Mouse (Mus musculus): ENCODE results near the gene Map4k1. TPM values are rescaled to one million over a fixed set of nuclear protein-coding genes. Genes with fewer than 3 reads are reported as not detected.
A peak's percentile ranks its signal among the peaks of the same experiment; 100 is the strongest.

Gene Map4k1
- polyA plus RNA-seq, 1 experiment from 2014 or later = 4.7 TPM

DNA sequence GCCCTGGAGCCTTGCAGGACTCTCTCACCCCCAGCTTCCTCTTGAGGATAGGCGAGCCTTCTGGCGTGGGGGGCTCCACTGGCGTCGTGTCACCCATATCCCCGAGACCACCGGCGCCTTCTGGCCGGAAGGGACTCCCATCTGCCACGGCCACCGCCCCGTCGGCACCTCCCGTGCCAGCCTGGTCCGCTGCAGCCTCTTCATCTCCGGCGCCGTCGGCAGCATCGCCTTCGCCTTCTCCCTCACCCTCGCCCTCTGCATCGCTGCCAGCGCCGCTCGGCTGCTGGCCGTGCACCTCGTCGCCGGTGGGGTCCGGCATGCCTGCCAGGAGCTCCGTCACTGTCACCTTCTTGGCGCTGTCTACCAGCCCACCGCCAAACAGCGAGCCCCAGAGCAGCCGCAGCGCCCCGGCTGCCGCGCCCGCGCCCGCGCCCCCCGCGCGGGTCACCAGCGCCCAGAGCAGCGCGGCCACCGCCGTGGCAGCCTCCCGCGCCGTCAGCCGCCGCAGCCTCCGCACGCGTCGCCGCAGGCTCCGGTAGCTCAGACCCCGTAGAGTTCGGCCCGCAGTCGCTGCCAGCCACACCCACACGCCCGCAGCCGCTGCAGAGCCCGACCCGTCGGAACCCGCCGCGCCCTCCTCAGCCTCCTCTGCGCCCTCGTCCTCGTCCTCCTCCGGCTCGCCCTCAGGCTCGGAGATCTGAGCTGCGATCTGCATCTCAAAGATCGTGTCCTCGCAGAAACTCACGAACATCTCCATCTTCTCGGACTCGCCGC lies 37.8 kb downstream of the Map4k1 start:
- DNase-seq (ENCODE audit: low read depth, low spot score) = no peak
- ATAC-seq = no peak
- POLR2A ChIA-PET = interaction anchor here (0.8 kb wide), 1 partner anchor 20 kb away, joined by 4 read pairs; no protein-coding TSS in a partner anchor
- H3K27me3 ChIP-seq = peaks cover 7% of the 10 kb centered on the region
- in situ Hi-C loops (cut with MboI; ENCODE audit: low pct_unique_long_range_greater_than_20kb) = no loop called here
- TF ChIP-seq CTCF (IDR thresholded peaks at IDR 0.05) = no peak
- CTCF ChIA-PET = no interaction called here

DNA sequence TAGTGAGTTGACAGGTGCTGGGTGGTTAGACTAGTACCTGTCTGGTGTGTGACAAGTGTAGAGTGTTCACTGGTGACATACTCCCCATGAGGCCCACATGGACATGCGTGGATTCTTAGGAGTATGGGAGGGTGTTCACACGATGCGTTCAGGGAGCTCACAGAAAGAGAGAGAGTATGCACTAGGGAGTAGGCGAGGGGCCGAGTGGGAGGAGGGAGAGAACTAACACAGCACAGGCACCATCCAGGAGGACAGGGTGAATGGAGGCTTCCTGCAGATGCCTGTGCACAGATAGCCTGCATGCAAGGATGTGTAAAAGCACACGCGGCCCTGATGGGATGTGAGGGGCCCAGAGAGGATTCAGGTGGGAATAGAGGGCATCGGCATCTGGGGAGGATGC lies 40.6 kb downstream of the Map4k1 start:
- in situ Hi-C loops (cut with MboI; ENCODE audit: low pct_unique_long_range_greater_than_20kb) = no loop called here
- DNase-seq (ENCODE audit: low read depth, low spot score) (no peak), ATAC-seq (no peak)
- CTCF ChIA-PET = no interaction called here
- TF ChIP-seq CTCF (IDR thresholded peaks at IDR 0.05) = no peak
- POLR2A ChIA-PET = no interaction called here
- H3K27me3 ChIP-seq = peaks cover 7% of the 10 kb centered on the region

DNA sequence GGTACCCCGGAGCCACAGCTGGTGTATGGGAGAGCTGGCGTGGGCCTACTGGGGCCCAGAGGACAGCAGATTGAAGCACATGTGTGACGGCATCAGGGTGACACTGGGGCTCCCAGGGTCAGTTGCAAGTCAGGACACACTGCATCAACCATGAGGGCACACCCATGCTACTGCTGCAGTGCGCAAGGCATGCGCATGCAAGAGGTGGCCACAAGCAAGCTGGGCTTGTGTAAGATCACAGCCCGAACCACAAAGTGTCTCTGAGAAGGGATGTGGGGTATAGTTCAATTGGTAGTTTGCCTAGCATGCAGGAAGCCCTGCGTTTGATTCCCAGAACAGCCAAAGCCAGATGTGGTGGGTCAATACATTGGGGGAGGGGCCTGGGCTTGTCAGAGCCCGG lies 41.7 kb downstream of the Map4k1 start:
- in situ Hi-C loops (cut with MboI; ENCODE audit: low pct_unique_long_range_greater_than_20kb) = no loop called here
- POLR2A ChIA-PET = interaction anchor here (0.5 kb wide), 1 partner anchor 1934 kb away, joined by 3 read pairs; no protein-coding TSS in a partner anchor
- DNase-seq (ENCODE audit: low read depth, low spot score) (no peak), ATAC-seq (no peak)
- peaks cover 7% of the 10 kb centered on the region for H3K27me3 ChIP-seq
- CTCF ChIA-PET = no interaction called here
- TF ChIP-seq CTCF (IDR thresholded peaks at IDR 0.05) = no peak

GRCm38 (mm10) chr7:29025566-29025965 lies 43.7 kb downstream of the Map4k1 start:
- DNase-seq (ENCODE audit: low read depth, low spot score) (no peak), ATAC-seq (peak; percentile 57)
- ChIA-PET POLR2A (interaction anchor here (1.0 kb wide), 1 partner anchor 34 kb away, joined by 3 read pairs; no protein-coding TSS in a partner anchor), CTCF (no interaction called here)
- in situ Hi-C loops (cut with MboI; ENCODE audit: low pct_unique_long_range_greater_than_20kb) = no loop called here
- no peaks in the 10 kb centered on the region for H3K27me3 ChIP-seq
- no peak for TF ChIP-seq CTCF (IDR thresholded peaks at IDR 0.05)

- ATAC-seq = no peak
- TF ChIP-seq CTCF (IDR thresholded peaks at IDR 0.05) = no peak
- no peaks in the 10 kb centered on the region for H3K27me3 ChIP-seq
- ChIA-PET CTCF (no interaction called here), POLR2A (no interaction called here)
- DNase-seq (ENCODE audit: low read depth, low spot score) = no peak
- in situ Hi-C loops (cut with MboI; ENCODE audit: low pct_unique_long_range_greater_than_20kb) = no loop called here
Observed at GRCm38 (mm10) chr7:29026195-29026594, 44.3 kb downstream of the Map4k1 start.

DNA sequence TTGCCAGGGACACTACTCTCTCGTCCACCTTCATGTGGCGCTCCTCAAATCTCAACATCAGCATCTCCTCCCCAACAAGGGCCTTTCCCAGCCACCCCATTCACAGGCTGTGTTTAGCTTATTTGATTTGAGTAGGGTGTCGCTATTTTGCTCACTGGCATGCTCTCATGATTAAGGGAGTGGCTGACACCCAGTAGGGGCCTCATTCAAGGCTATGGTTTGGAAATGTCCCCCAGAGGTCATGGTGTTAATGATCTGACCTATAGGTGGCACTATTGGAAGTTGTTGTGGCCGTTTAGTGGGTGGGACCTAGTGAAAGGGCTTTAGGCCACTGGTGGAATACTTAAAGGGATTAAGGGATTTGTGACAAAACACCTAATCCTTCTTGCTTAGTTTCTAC lies 45.0 kb downstream of the Map4k1 start:
- ChIA-PET POLR2A (no interaction called here), CTCF (no interaction called here)
- DNase-seq (ENCODE audit: low read depth, low spot score) (no peak), ATAC-seq (no peak)
- TF ChIP-seq CTCF (IDR thresholded peaks at IDR 0.05) = no peak
- no peaks in the 10 kb centered on the region for H3K27me3 ChIP-seq
- in situ Hi-C loops (cut with MboI; ENCODE audit: low pct_unique_long_range_greater_than_20kb) = no loop called here

DNA sequence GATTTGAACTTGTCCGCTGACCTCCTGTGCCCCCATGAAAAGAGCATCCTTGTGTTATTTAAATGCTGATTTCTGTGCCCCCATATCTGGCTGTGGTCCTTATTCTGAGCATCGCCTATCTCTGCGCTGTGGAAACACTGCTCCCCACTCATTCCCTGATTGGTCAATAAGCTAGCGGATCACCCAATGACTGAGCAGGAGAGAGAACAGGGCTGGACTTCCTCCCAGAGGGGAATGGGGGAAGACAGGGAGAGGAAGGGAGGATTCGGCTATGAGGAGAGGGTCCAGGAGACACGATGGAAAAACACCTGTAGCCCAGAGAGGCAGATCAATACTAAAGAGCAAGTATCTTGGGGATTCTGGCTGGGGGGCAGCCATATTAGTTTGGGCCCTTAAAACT lies 46.9 kb downstream of the Map4k1 start:
- TF ChIP-seq CTCF (IDR thresholded peaks at IDR 0.05) = no peak
- CTCF ChIA-PET = no interaction called here
- POLR2A ChIA-PET = no interaction called here
- DNase-seq (ENCODE audit: low read depth, low spot score) (no peak), ATAC-seq (no peak)
- peaks cover 3% of the 10 kb centered on the region for H3K27me3 ChIP-seq
- in situ Hi-C loops (cut with MboI; ENCODE audit: low pct_unique_long_range_greater_than_20kb) = no loop called here

- no peak for DNase-seq (ENCODE audit: low read depth, low spot score)
- ChIA-PET POLR2A (no interaction called here), CTCF (no interaction called here)
- in situ Hi-C loops (cut with MboI; ENCODE audit: low pct_unique_long_range_greater_than_20kb) = loop anchor here (10.0 kb wide), 2 partner anchors 45 to 135 kb away; partner anchors contain the start of genes Eif3k and Map4k1
- TF ChIP-seq CTCF (IDR thresholded peaks at IDR 0.05) = no peak
- peaks cover 3% of the 10 kb centered on the region for H3K27me3 ChIP-seq
- no peak for ATAC-seq
Observed at GRCm38 (mm10) chr7:29029690-29030656, 48.1 kb downstream of the Map4k1 start.

DNA sequence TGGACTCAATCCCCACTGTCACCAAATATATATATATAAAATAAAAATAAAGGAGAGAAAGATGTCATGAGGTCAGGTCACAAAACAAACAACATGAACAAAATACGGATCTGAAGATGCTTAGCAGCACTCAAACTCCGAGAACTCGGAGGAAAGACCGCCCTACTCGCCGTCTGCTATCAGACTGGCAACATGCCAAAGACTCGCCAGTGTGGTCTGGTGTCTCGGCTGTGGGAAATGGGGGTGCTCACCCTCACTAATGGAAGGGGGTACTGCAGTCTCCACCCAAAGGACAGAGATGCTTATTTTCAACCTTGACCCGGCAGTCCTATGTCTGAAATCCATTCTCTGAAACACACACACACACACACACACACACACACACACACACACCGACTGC lies 49.8 kb downstream of the Map4k1 start:
- ChIA-PET POLR2A (no interaction called here), CTCF (no interaction called here)
- in situ Hi-C loops (cut with MboI; ENCODE audit: low pct_unique_long_range_greater_than_20kb) = loop anchor here (10.0 kb wide), 2 partner anchors 47 to 137 kb away; partner anchors contain the start of genes Eif3k and Map4k1
- TF ChIP-seq CTCF (IDR thresholded peaks at IDR 0.05) = no peak
- peaks cover 3% of the 10 kb centered on the region for H3K27me3 ChIP-seq
- ATAC-seq = no peak
- DNase-seq (ENCODE audit: low read depth, low spot score) = no peak

- peak; percentile 67 for TF ChIP-seq CTCF (IDR thresholded peaks at IDR 0.05)
- in situ Hi-C loops (cut with MboI; ENCODE audit: low pct_unique_long_range_greater_than_20kb) = loop anchor here (10.0 kb wide), 2 partner anchors 48 to 138 kb away; partner anchors contain the start of genes Eif3k and Map4k1
- ChIA-PET POLR2A (no interaction called here), CTCF (no interaction called here)
- DNase-seq (ENCODE audit: low read depth, low spot score) (no peak), ATAC-seq (no peak)
- peaks cover 3% of the 10 kb centered on the region for H3K27me3 ChIP-seq
Observed at GRCm38 (mm10) chr7:29032685-29033084, 50.8 kb downstream of the Map4k1 start.

DNA sequence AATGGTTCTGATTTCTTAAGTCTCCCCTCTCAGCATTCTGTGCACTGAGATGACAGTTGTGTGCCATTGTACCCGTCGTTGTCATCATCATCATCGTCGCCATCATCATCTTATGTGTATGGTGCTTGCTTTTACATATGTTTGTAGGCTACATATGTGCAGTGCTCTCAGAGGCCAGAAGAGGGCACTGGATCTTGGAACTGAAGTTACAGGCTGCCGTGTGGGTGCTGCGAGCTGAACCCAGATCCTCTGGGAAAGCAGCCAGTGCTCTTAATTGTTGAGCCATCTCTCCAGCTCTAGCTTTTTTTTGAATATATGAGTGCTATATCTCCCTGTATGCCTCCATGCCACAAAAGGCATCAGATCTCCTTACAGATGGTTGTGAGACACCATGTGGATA lies 55.4 kb downstream of the Map4k1 start:
- in situ Hi-C loops (cut with MboI; ENCODE audit: low pct_unique_long_range_greater_than_20kb) = loop anchor here (5.0 to 10.0 kb wide), 3 partner anchors 52 to 250 kb away; partner anchors contain the start of genes Eif3k, Map4k1 and Rinl
- peaks cover 3% of the 10 kb centered on the region for H3K27me3 ChIP-seq
- ChIA-PET CTCF (no interaction called here), POLR2A (no interaction called here)
- no peak for TF ChIP-seq CTCF (IDR thresholded peaks at IDR 0.05)
- DNase-seq (ENCODE audit: low read depth, low spot score) = no peak
- ATAC-seq = no peak

Data from Patski (cell line).